Mouse (Mus musculus) urinary bladder, postnatal 36 days (tissue): ENCODE measurements at regions not wholly inside any gene's neighbourhood (a gene's known extent, or its start where the extent isn't known, plus 50 kb on each side); places are given as distances from the start of the nearest gene placed in this dataset.

Source experiments
- DNase-seq, 2 experiments: peaks; one replicate each; pipeline ENCODE4 v3.0.0; 2022; ENCODE audit warnings: low spot score in 2 of 2, mixed read lengths in 1 of 2

DNA sequence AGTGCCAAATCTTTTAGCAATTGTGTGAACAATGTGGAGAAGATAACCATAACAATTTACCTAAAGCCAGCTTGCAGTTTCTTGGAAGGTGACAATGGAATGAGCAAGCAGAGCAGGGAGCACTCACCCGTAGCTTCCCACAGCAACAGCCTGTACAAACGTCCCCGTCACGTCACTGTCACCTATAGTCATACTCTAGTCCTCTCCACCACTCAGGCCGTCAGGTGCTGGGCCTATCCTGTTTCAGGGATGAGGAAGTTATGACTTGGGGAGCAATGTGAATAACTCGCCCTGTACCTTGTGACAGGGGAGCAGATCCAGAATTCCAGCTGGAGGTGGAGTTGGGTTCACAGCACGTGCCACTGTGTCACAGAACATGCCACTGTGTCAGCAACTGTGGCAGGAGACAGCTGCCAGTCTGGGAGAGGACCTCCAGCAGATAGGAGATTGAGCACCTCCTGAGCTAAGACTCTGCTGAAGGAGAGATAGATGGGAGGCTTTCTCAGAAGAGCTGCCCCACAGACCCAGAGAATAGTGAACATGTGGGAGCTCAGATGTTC, 73.4 kb upstream of the Egln3 start:
- no peak for DNase-seq

- DNase-seq, result no peak
Observed at GRCm38 (mm10) chr12:54273506-54273905, 69.8 kb upstream of the Egln3 start.

DNA sequence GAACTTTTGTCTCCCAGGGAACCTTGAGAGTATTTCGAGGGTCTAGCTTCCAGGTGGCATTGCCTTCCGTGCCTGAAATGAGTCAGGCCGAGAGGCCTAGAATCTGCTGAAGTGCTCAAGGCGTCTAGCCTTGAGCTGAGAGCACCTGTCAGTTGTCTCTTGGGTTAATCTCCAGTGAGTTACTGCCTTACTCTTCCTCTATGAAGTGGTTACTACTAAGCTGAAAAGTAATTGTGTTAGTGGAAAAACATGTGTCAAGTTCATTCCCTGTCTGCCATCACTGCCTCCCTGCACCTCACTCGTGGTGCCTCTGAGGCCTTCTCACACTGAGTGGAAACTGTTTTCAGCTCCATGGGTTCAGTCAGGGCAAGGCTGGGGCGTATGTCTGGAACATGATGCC, 69.0 kb upstream of the Egln3 start:
- no peak for DNase-seq

DNA sequence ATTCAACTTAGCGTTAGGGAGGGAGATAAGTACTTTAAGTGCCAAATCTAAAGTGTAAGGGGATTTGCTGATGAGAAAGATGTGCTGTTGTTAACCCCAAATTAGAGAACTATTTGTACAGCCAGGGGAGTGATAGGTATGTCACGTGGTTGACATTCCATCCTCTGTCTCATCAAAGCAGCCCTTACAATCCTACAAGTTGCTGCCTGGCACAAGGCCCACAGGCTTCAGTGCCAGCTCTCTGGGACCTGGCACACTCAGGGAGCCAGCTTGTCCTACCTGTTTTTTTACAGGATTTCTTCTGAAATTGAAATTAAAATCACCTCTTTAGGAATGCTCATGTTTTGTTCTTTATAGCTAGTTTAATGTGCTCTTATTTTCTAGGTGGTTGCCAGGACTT, 68.6 kb upstream of the Egln3 start:
- DNase-seq, result no peak

DNA sequence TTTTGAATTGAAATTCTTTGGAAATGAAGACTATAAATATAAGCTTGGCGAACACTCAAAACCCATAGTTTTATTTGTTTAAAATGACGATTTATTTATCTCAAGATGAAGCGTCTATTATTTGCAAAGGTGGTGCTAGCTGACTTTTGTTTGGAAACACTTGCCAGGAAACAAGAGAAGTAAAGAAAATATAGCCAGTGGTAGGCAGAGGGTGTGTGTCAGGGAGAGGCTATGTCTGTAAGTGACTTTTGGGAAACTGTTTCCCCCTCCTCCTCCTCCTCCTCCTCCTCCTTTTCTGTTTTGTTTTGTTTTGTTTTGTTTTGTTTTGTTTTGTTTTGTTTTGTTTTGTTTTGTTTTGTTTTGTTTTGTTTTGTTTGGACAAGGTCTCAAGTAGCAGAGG, 62.2 kb upstream of the Egln3 start:
- DNase-seq, result no peak

DNA sequence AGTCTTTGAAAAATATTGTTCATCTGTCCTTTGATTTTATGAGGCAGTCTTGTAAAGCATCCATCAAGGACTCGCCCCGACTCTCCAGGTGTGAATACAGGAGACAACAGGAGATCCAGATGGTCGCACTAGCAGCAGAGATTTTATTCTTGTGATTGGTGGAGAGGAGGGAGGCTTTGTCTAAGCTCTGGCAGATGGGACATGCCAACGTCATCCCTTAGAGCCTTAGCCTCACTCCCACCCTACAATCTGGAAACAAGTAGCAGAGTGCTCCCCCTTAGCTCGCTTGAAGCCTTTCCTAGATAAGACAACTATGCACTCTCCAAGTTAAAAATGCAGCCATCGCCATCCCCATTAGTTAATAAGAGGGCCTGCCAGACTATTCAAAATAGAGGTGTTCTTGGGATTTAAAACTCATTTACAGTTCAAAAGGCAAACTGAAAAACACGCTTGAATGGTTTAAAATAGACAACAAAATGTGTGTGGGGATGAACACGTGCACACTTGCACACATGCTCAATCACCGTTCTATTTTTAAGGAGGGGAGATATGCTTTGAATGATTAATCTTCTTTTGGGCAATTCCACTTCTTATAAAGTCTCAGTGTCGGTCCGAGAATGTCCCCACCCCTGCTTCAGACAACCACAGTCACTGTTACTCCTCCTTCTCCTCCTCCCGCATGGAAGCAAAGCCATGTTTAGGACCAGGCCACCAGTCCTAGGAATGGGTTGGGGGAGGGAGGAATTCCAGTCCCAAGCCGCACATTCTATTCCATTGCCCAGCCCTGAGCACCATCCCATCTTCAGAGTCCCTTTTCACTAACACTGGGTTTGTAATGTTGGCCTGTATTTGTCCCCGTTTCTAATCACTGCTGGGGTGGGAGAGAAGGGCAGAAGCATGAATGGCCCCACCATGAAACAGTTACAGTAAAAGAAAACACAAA, 61.5 kb upstream of the Egln3 start:
- DNase-seq, result no peak

DNA sequence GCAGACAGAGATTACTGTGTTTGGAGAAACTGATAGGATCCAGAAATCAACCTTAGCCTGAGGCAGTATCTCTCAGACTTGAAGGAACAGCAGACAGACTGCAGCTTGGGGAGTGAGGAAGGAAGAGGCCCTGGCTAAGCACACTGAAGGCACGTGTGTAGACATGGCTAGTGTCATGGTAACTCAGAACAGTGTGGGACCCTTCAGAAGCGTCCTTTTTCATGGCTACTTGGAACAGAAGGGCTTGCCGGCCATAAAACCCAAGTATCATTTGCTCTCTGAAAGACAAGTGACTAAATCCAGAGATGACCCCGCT, 60.7 kb upstream of the Egln3 start:
- no peak for DNase-seq

DNA sequence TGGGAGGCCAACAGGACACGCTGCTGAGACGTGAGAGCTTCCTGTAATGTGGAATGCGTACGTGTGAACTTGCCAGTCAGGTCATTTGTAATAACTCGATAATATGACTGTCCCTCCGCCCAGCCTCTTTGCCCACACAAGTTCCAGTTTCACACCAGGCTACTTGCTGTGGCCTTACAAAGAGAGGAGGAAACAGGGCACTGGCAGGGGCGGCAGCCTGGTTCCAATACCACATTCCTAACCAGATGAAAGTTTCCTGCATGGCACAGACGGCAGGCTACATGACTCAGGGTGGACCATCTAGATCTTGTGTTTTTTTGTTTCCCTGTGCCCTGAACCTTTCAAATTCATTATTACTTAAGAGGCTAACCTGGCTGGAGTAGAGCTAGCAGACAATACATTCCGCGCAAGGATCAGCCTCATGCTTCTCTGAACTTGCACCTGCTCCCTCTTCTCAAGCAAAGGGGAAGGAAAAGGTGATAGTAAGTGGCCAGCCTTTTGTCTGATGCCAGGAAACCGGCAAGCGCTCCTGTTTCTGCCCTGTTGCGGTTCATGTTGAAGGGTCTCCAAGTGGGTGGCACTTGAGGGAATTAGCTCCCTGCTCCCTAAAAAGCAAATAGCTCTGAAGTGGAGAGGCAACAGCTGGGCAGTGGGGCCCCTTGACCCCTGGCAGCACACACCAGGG, 60.2 kb upstream of the Egln3 start:
- no peak for DNase-seq

DNA sequence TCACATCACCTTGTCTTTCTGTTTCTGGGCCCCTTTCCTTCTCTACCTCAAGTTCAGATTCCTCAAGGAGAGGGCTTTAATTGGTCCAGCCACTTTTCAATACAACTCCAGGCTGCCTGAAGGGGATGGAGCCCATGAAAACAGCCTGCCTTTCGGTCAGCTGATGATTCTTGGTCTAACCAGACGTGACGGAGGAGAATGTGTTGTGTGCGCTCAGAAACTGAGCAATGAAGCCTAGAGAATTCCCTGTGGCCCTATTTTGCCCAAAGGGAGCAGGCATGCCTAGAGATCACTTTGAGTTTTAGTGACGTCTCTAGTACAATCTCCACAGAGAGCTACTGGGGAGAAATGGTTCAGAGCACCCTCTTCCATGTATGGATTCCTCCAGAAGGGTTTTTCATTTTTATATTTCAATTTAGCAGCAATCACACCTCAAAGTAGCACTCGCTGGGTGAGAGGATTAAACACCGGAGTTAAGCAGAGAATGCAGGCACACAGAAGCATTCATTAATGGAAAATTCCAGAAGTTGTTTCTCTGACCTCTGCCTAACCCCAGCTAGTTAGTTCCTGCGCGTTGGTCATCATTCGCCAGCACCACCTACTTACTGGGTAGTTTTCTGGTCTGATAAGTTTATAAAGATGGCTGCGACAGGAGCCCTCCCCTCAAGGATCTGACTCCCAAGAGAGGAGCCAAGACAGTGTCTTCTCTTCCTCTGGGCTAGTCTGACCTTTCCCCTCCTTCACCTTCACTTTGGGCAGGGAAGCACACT, 58.8 kb upstream of the Egln3 start:
- no peak for DNase-seq

DNA sequence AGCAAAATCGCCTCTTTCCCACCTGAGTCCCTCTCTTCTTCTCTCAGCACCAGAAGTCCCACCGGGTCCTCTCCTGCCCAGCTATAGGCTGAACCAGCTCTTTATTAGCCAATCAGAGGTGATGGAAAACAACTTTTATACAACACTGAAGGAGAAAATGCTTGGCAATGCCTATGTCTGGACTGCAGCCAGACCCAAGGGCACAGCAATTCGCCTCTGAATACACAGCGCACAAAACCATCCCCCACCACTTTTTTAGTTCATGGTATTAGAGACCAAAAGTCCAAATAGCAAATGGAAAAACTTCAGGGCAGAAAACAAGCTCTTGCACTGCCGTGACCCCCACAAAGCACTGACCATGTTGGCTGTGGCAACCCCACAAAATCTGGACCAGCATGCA, 57.8 kb upstream of the Egln3 start:
- DNase-seq, result no peak

DNA sequence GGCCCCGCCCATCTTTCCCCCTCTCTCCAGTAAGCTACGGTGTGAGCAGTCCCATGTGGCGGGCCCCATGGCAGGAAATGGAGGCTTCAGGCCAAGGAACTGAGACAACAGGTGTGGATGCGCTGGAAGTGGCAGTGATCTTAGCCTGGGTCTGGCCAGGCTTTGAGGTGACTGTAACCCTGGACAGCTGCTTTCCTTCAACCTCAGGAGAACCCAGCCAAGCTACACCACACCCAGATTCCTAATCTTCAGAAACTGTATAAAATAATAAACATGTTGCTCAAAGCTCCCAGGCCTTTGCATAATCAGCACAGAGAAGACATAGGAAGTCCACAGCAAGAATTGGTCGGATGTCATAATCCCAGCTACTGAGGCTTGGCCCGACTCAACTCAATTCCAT, 56.8 kb upstream of the Egln3 start:
- no peak for DNase-seq

GRCm38 (mm10) chr12:54257776-54258433, 54.2 kb upstream of the Egln3 start:
- DNase-seq, result no peak

GRCm38 (mm10) chr12:54256506-54257128, 53.0 kb upstream of the Egln3 start:
- peak in 1 of 2 experiments; percentile 6 for DNase-seq
